Mouse (Mus musculus): ENCODE measurements around the gene Arid3a. TPM values are rescaled to one million over a fixed set of nuclear protein-coding genes. Genes with fewer than 3 reads are reported as not detected.

Arid3a gene
- polyA plus RNA-seq, 1 experiment from 2014 or later = 5.8 TPM

DNA sequence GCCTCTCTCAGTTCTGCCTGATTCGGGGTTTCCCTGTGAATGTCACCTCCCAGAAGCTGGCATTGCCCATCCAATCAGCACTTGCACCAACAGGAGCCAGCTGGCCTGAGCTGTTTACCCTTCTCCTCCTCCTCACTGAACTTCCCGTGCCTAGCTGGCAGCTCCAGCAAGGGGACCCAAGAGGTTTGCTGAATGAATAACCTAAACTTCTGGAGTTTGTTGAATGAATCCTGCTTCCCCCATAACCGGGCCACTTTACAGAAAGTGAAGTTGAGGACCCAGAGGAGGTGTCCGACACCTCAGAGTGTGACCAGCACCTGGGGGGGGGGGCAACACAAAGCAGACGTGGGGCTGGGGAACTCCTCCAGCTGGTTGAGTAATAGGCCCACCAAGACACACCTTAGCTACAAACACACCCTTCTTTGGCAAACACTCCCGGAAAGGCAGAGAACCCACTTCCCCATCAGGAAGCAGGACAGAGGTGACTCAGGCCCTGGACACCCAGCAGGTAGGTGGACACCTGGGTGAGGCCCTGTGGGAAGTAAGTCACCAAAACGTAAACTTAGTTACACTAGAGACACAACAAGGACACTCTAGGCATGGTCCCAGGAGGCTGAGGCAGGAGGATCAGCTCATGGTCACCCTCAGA lies 11.8 kb upstream of the Arid3a start:
- H3K9ac ChIP-seq (ENCODE audit: low read depth, low read length) = peak overlapping the region; percentile 49
- peaks cover 57% of the 10 kb centered on the region for H3K4me1 ChIP-seq (ENCODE audit: control insufficient read depth, low read depth, low read length)
- H3K36me3 ChIP-seq (ENCODE audit: control insufficient read depth, insufficient read depth) = peaks cover 5% of the 10 kb centered on the region
- 24% methylated on average over 7 of the region's 7 CpGs for WGBS (ENCODE audit: insufficient replicate concordance)
- peak overlapping the region; percentile 88 for H3K27ac ChIP-seq (ENCODE audit: low read length)
- ATAC-seq (ENCODE audit: low read depth) = no peak
- peak overlapping the region; percentile 95 for H3K4me2 ChIP-seq (ENCODE audit: low read depth, low read length)
- peak overlapping the region; percentile 79 for H3K4me3 ChIP-seq (ENCODE audit: low read depth, low read length)
- H3K27me3 ChIP-seq (ENCODE audit: control insufficient read depth, insufficient read depth, low read depth, low read length) = peaks cover 29% of the 10 kb centered on the region
- H3K9me3 ChIP-seq (replicated peaks; ENCODE audit: control insufficient read depth, low read length) = no peaks in the 10 kb centered on the region

DNA sequence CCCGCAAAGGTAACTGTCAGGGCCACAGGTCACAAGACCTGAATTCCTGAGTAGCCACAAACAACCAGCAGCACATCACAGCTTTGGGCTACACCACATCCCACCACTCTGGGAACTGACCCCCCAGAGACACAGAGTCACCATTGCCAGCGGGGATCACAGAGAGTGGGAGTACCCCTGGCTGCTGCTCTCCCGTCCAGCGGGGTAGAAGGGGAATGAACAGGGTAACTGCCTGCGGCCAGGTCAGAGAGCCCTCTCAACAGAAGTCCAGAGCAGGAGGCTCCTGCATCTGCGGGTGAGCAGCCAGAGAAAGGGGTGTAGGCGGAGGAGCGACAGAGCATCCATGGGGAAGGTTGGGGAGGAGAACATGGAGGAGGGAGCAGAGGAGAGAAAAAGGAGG lies 10.8 kb upstream of the Arid3a start:
- peak overlapping the region; percentile 79 for H3K4me3 ChIP-seq (ENCODE audit: low read depth, low read length)
- 11% methylated on average over 8 of the region's 8 CpGs for WGBS (ENCODE audit: insufficient replicate concordance)
- peaks cover 39% of the 10 kb centered on the region for H3K27me3 ChIP-seq (ENCODE audit: control insufficient read depth, insufficient read depth, low read depth, low read length)
- no peaks in the 10 kb centered on the region for H3K9me3 ChIP-seq (replicated peaks; ENCODE audit: control insufficient read depth, low read length)
- peak overlapping the region; percentile 89 for H3K9ac ChIP-seq (ENCODE audit: low read depth, low read length)
- ATAC-seq (ENCODE audit: low read depth) = no peak
- H3K36me3 ChIP-seq (ENCODE audit: control insufficient read depth, insufficient read depth) = peaks cover 2% of the 10 kb centered on the region; the same call in 1 of the 2 replicates
- H3K4me2 ChIP-seq (ENCODE audit: low read depth, low read length) = peak overlapping the region; percentile 95
- H3K27ac ChIP-seq (ENCODE audit: low read length) = peak overlapping the region; percentile 88
- H3K4me1 ChIP-seq (ENCODE audit: control insufficient read depth, low read depth, low read length) = peaks cover 64% of the 10 kb centered on the region

DNA sequence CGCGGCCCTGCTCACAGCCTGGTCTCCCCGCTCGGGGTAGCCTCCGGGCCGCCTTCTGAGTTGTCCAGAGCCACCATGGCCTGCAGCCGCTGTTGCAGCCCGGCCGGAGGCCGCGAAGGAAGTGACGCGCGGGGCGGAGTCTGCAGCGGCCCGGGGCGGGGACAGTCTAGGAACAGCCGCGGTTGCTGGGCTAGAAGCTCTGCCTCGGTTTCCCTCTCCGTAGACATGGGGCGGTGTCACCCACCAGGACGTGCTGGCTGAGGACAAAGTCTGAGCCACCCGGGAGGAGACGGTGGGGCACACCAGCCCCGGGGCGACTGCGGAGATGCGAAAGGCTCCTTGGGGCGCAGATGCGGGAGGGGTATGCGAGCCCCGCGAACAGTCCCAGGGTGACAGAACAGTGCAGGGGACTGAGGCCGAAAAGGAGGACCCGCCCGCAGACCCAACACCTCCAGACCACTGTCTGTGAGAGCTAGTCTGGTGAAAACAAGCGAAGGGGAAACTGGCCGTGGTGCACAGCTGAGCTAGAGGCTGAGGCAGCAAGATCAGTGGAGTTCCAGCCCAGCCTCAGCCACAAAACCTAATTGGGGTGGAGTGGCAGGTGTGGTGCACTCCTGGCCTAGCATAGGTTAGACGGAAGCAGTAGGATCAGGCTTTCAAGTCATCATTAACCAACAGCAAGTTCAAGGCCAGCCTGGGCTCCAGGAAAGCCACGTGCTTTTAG lies 9.9 kb upstream of the Arid3a start, which contains the start of gene Kiss1r:
Kiss1r (plus strand) TSS at position 164 of the 724 bp plus-strand sequence.
- peaks cover 48% of the 10 kb centered on the region for H3K27me3 ChIP-seq (ENCODE audit: control insufficient read depth, insufficient read depth, low read depth, low read length)
- H3K9me3 ChIP-seq (replicated peaks; ENCODE audit: control insufficient read depth, low read length) = no peaks in the 10 kb centered on the region
- H3K9ac ChIP-seq (ENCODE audit: low read depth, low read length) = peak within 1 kb of the TSS; percentile 89
- WGBS (ENCODE audit: insufficient replicate concordance) = 3% methylated on average over 42 of the region's 42 CpGs
- peak within 1 kb of the TSS; percentile 79 for H3K4me3 ChIP-seq (ENCODE audit: low read depth, low read length)
- peak; percentile 80 for ATAC-seq (ENCODE audit: low read depth)
- peak within 1 kb of the TSS; percentile 95 for H3K4me2 ChIP-seq (ENCODE audit: low read depth, low read length)
- H3K27ac ChIP-seq (ENCODE audit: low read length) = peak within 1 kb of the TSS; percentile 88
- no peaks in the 10 kb centered on the region for H3K36me3 ChIP-seq (ENCODE audit: control insufficient read depth, insufficient read depth)
- H3K4me1 ChIP-seq (ENCODE audit: control insufficient read depth, low read depth, low read length) = peaks cover 71% of the 10 kb centered on the region

DNA sequence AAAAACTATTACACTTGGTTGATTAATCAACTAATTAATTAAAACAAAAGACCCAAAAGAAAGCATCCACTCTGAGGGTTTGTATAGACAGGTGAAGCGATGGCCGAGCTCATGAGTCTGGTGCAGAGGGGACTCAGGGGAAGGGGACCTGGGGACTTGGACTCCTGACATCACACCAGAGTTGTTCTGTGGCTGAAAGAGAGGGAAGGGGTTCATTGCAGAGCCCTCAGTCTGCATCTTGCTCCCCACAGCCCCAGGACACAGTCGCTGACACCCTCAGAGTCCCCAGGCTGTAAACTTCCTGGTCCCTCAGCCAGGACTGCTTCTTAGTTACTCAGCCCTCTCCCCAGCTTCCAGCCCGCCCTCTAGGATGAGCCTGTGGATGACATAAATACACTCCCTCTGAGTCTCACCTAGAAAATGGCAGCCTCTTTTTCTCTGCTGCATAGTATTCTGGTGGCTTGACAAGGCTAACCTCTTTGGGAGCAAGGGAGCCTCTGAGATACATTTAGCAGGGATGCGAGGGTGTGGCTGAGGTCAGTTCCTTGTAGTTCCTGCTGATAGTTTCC lies 9.2 kb upstream of the Arid3a start:
- Histone ChIP-seq H3K27ac (ENCODE audit: low read length) (no peak overlapping the region), H3K9me3 (replicated peaks; ENCODE audit: control insufficient read depth, low read length) (no peaks in the 10 kb centered on the region), H3K4me1 (ENCODE audit: control insufficient read depth, low read depth, low read length) (peaks cover 68% of the 10 kb centered on the region), H3K27me3 (ENCODE audit: control insufficient read depth, insufficient read depth, low read depth, low read length) (peaks cover 54% of the 10 kb centered on the region), H3K9ac (ENCODE audit: low read depth, low read length) (peak overlapping the region; percentile 89), H3K4me2 (ENCODE audit: low read depth, low read length) (peak overlapping the region; percentile 95), H3K4me3 (ENCODE audit: low read depth, low read length) (peak overlapping the region; percentile 79; the same call in 1 of the 2 replicates), H3K36me3 (ENCODE audit: control insufficient read depth, insufficient read depth) (no peaks in the 10 kb centered on the region)
- no peak for ATAC-seq (ENCODE audit: low read depth)
- 64% methylated on average over 5 of the region's 5 CpGs for WGBS (ENCODE audit: insufficient replicate concordance)

DNA sequence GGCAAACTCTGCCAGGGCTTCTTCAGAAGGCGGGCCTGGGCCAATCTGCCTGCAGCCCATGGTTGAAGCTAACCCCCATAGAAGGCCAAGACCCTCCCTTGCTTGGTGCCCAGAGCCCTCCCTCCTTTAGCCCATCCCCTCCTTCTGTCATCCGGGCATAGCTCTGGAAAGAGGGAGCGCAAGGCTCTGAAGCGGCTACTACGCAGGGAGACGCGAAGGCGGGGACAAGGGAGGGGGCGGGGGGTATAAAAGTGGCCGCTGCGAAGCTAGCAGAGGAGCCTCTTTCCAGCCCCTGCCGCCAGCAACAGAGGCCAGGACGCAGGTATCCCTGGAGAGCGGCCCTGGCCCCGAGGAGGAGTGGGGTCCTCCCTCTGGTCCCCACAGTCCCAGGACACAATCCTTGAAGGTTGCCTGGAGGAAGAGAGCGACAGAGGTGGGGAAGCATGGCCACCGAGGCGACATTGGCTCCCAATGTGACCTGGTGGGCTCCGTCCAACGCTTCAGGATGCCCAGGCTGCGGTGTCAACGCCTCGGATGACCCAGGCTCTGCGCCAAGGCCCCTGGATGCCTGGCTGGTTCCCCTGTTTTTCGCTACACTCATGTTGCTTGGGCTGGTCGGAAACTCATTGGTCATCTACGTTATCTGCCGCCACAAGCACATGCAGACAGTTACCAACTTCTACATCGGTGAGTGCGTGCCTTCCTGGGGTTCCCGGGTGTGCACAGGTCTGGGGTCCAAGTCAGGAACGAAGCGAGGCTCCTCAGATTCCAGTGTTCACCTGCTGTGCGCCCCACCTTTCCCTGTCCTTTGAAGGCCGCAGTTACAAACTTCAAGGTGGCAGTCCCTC lies 8.4 kb upstream of the Arid3a start:
- H3K4me3 ChIP-seq (ENCODE audit: low read depth, low read length) = no peak overlapping the region
- H3K9ac ChIP-seq (ENCODE audit: low read depth, low read length) = no peak overlapping the region; the same call in 1 of the 2 replicates
- peaks cover 61% of the 10 kb centered on the region for H3K27me3 ChIP-seq (ENCODE audit: control insufficient read depth, insufficient read depth, low read depth, low read length)
- no peaks in the 10 kb centered on the region for H3K9me3 ChIP-seq (replicated peaks; ENCODE audit: control insufficient read depth, low read length)
- 13% methylated on average over 35 of the region's 35 CpGs for WGBS (ENCODE audit: insufficient replicate concordance)
- no peak overlapping the region for H3K27ac ChIP-seq (ENCODE audit: low read length)
- peak overlapping the region; percentile 17; the same call in 1 of the 2 replicates for H3K4me2 ChIP-seq (ENCODE audit: low read depth, low read length)
- H3K4me1 ChIP-seq (ENCODE audit: control insufficient read depth, low read depth, low read length) = peaks cover 65% of the 10 kb centered on the region
- ATAC-seq (ENCODE audit: low read depth) = no peak
- no peaks in the 10 kb centered on the region for H3K36me3 ChIP-seq (ENCODE audit: control insufficient read depth, insufficient read depth)

DNA sequence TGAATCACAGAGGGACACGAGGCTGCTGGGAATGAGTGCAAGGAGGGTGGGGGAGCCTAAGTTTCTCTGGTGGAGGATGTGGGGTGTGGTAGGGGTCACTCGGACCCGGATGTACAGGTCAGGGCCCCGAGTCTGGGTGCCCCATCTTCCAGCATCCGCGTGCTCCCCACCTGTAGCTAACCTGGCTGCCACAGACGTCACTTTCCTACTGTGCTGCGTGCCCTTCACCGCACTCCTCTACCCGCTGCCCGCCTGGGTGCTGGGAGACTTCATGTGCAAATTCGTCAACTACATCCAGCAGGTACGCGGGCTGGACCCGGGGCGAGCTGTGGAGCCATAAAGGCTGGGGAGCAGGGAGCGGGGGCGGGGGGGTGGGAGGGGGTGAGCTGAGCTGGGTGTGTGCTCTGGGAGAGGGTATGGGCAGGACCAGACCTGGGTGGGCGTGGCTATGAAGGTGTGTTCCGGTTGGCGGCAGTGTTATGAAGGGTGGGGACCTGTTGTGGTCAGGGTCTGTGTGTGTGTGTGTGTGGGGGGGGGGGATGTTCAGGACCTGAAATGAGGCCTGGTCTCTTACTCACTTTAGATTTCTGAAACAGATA lies 7.5 kb upstream of the Arid3a start:
- peaks cover 57% of the 10 kb centered on the region for H3K4me1 ChIP-seq (ENCODE audit: control insufficient read depth, low read depth, low read length)
- no peak overlapping the region for H3K27ac ChIP-seq (ENCODE audit: low read length)
- 13% methylated on average over 21 of the region's 21 CpGs for WGBS (ENCODE audit: insufficient replicate concordance)
- no peak overlapping the region for H3K9ac ChIP-seq (ENCODE audit: low read depth, low read length)
- H3K27me3 ChIP-seq (ENCODE audit: control insufficient read depth, insufficient read depth, low read depth, low read length) = peaks cover 62% of the 10 kb centered on the region
- no peaks in the 10 kb centered on the region for H3K9me3 ChIP-seq (replicated peaks; ENCODE audit: control insufficient read depth, low read length)
- no peak for ATAC-seq (ENCODE audit: low read depth)
- H3K4me3 ChIP-seq (ENCODE audit: low read depth, low read length) = no peak overlapping the region
- H3K36me3 ChIP-seq (ENCODE audit: control insufficient read depth, insufficient read depth) = no peaks in the 10 kb centered on the region
- H3K4me2 ChIP-seq (ENCODE audit: low read depth, low read length) = 0 out of 2 replicates have a peak overlapping the region, but pooled peaks have one; percentile 30

DNA sequence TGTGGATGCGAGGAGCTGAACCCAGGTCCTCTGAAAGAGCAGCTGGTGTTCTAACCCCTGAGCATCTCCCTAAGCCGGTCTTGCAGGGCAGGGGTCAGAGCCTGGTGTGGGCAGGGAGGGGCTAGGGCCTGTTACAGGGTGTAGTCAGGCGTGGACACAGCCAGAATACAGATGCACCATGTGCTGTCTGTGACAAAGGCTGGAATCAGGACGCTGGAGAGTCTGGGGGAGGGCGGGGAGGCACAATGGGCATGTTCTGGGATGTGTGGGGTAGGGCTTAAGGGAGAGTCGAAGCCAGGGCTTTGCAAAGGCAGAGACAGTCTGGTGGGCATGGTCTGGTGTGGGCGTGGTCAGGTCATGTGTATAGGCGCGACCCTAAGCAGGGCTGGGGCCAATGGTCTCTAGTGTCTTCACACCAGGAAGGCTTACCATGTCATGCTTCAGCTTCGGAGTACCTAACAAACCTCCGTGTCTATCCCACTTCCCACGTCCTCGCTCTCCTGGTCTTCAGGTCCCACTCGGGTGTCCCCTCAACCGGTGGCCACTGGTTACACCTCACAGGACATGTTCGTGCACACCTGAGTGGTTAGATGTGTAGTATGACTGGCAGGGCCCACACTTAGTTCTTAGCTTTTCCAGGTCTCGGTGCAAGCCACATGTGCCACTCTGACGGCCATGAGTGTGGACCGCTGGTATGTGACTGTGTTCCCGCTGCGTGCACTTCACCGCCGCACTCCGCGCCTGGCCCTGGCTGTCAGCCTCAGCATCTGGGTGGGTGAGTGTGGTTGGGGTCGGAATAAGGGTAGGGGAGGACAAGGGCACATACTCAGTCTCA lies 6.6 kb upstream of the Arid3a start:
- Histone ChIP-seq H3K4me3 (ENCODE audit: low read depth, low read length) (no peak overlapping the region), H3K36me3 (ENCODE audit: control insufficient read depth, insufficient read depth) (no peaks in the 10 kb centered on the region), H3K9ac (ENCODE audit: low read depth, low read length) (no peak overlapping the region), H3K27ac (ENCODE audit: low read length) (no peak overlapping the region), H3K27me3 (ENCODE audit: control insufficient read depth, insufficient read depth, low read depth, low read length) (peaks cover 62% of the 10 kb centered on the region), H3K9me3 (replicated peaks; ENCODE audit: control insufficient read depth, low read length) (no peaks in the 10 kb centered on the region), H3K4me2 (ENCODE audit: low read depth, low read length) (no peak overlapping the region), H3K4me1 (ENCODE audit: control insufficient read depth, low read depth, low read length) (peaks cover 47% of the 10 kb centered on the region)
- ATAC-seq (ENCODE audit: low read depth) = no peak
- 26% methylated on average over 26 of the region's 26 CpGs for WGBS (ENCODE audit: insufficient replicate concordance)
